Mouse (Mus musculus) neutrophil, adult 59 days (primary cell): Measurements from ENCODE around the gene C6. TPM values are rescaled to one million over a fixed set of nuclear protein-coding genes. Genes with fewer than 3 reads are reported as not detected.

Source experiments
- total RNA-seq, 2 experiments: library from RNA; stranded (reverse); gene quantifications; 1 replicate in 1 of 2; 2 replicates in 1 of 2; pipeline ENCODE4 v1.2.4; 2023

The C6 gene
- not detected for total RNA-seq

DNA sequence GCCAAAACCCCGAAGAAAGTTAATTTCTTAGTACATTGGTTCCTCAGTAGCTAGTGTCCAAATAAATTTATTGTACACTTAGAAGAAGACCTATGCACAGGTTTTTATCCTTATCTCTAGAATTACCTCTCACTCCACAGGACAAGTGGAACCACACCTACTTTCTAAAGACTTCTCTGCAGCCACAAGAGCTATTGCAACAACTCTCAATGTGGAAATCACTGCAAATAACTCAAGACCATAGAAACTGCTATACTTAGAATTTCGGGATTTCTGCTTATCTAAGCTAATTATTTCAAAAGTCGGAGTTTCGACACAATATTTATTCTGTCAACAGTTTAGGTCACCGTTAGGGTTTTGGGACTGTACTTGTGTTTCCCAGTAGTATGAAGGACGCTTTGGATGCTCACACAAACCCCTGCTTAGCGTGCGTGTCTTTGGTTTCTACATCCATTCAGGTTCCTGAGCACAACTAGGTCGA is at the start of gene C6:
Gene C6, plus strand, starts transcription at position 346 of the 481 bp plus-strand sequence.

Other genes with a start within 250 kb of the C6 start
- gene Mroh2b, start 171.6 kb downstream of the C6 start, total RNA-seq = not detected